ENCODE assay signal across 8 mouse cellular contexts in genomic region chr16:45630347-45630960, GRCm38 (mm10). TPM values are rescaled to one million over a fixed set of nuclear protein-coding genes. Genes with fewer than 3 reads are reported as not detected.
DNase-seq lines count a peak whose midpoint lies in the region; ATAC-seq and TF ChIP-seq lines count a peak whose summit lies in the region.

No protein-coding gene starts in this region.

- peak; percentile 71 for ATAC-seq in activated CD4-positive, CD25-positive, alpha-beta regulatory T cell, adult 4 months
- ATAC-seq in kidney, embryonic 14.5 days (ENCODE audit: low FRiP score, low TSS enrichment): peak; percentile 85
- ATAC-seq in limb, embryonic 13.5 days (ENCODE audit: low FRiP score, low read depth): peak; percentile 72

- no peak overlapping the region for H3K4me3 ChIP-seq in heart, adult 2 months
- H3K4me3 ChIP-seq in kidney, embryonic 14.5 days (ENCODE audit: low read length): no peak overlapping the region
- H3K4me3 ChIP-seq in limb, embryonic 13.5 days: no peak overlapping the region

- no peaks in the 10 kb centered on the region for H3K79me2 ChIP-seq in heart, adult 2 months (replicated peaks; ENCODE audit: control insufficient read depth, insufficient read depth, low read length)

- intact Hi-C loops in heart, adult 2 months (cut with DNase I): loop anchor here (1.0 to 10.0 kb wide), 2 partner anchors 434 to 906 kb away; partner anchors contain the start of gene Nepro

- peak; percentile 96 for TF ChIP-seq CTCF in heart, adult 2 months (IDR thresholded peaks at IDR 0.05)

- H3K4me2 ChIP-seq in kidney, embryonic 14.5 days (replicated peaks; ENCODE audit: low read depth, low read length): no peak overlapping the region
- H3K4me2 ChIP-seq in limb, embryonic 13.5 days (replicated peaks): no peak overlapping the region

- DNase-seq in 3T3-L1 (ENCODE audit: low read depth, low spot score): peak; percentile 84
- DNase-seq in embryo, embryonic 10 days (ENCODE audit: low spot score): peak; percentile 83
- peak; percentile 45 to 61 for DNase-seq in heart, adult 2 months
- DNase-seq in naive thymus-derived CD4-positive, alpha-beta T cell, adult 2 months (ENCODE audit: low read depth): peak; percentile 76
- peak; percentile 50 to 63 for DNase-seq in spleen, postnatal 36 days (ENCODE audit: low spot score in 2 of 2)

- 0 out of 2 replicates have a peak, but pooled peaks have one; percentile 27 for TF ChIP-seq EP300 in heart, adult 2 months (IDR thresholded peaks at IDR 0.05; ENCODE audit: insufficient read depth, low read depth, low read length)

- H3K9me3 ChIP-seq in kidney, embryonic 14.5 days (ENCODE audit: control insufficient read depth, low read length): no peaks in the 10 kb centered on the region
- no peaks in the 10 kb centered on the region for H3K9me3 ChIP-seq in limb, embryonic 13.5 days

- no peak overlapping the region for H3K9ac ChIP-seq in heart, adult 2 months (ENCODE audit: low read depth, low read length)
- no peak overlapping the region for H3K9ac ChIP-seq in kidney, embryonic 14.5 days (ENCODE audit: low read depth, low read length)
- H3K9ac ChIP-seq in limb, embryonic 13.5 days: no peak overlapping the region

- no peaks in the 10 kb centered on the region for H3K4me1 ChIP-seq in heart, adult 2 months (ENCODE audit: control insufficient read depth, insufficient read depth, low read length)
- H3K4me1 ChIP-seq in kidney, embryonic 14.5 days (ENCODE audit: control insufficient read depth, insufficient read depth, low read length): no peaks in the 10 kb centered on the region
- H3K4me1 ChIP-seq in limb, embryonic 13.5 days: no peaks in the 10 kb centered on the region

- no peak overlapping the region for H3K27ac ChIP-seq in heart, adult 2 months
- H3K27ac ChIP-seq in kidney, embryonic 14.5 days (ENCODE audit: low read depth, low read length): no peak overlapping the region
- H3K27ac ChIP-seq in limb, embryonic 13.5 days: no peak overlapping the region

- no peak for TF ChIP-seq POLR2A in heart, adult 2 months (IDR thresholded peaks at IDR 0.05; ENCODE audit: insufficient read depth, low read depth, low read length)

- no peaks in the 10 kb centered on the region for H3K27me3 ChIP-seq in heart, adult 2 months (ENCODE audit: control insufficient read depth, insufficient read depth, low read length)
- H3K27me3 ChIP-seq in kidney, embryonic 14.5 days (ENCODE audit: control insufficient read depth, insufficient read depth, low read length): no peaks in the 10 kb centered on the region
- H3K27me3 ChIP-seq in limb, embryonic 13.5 days: no peaks in the 10 kb centered on the region

- 54% methylated on average over 5 of the region's 5 CpGs for WGBS in heart, adult 2 months
- WGBS in kidney, embryonic 14.5 days: 60% methylated on average over 5 of the region's 5 CpGs
- WGBS in limb, embryonic 13.5 days: 44% methylated on average over 5 of the region's 5 CpGs

- H3K36me3 ChIP-seq in heart, adult 2 months (ENCODE audit: control insufficient read depth, insufficient read depth, low read length): no peaks in the 10 kb centered on the region
- no peaks in the 10 kb centered on the region for H3K36me3 ChIP-seq in kidney, embryonic 14.5 days (ENCODE audit: control insufficient read depth, insufficient read depth, low read length)
- no peaks in the 10 kb centered on the region for H3K36me3 ChIP-seq in limb, embryonic 13.5 days

RNA-seq across cellular contexts. Expression of gene Gcsam, which starts 20.3 kb away (rescaled TPM):
- polyA plus RNA-seq in activated CD4-positive, CD25-positive, alpha-beta regulatory T cell, adult 4 months (2017; shearing (Covaris generic)): under 1 TPM in 1 of 2 experiments, not detected in 1; 0.23 TPM
- under 1 TPM in 1 of 2 experiments, not detected in 1; 0.20 TPM for total RNA-seq in heart, adult 2 months (2021)
- polyA plus RNA-seq in heart, adult 2 months (2012; rRNA removed): 0.12 TPM in 1 of 2 replicates, not detected in the other
- 0.07 and 0.19 TPM in 2 replicates for polyA plus RNA-seq in kidney, embryonic 14.5 days (2014; fragmentation: Nextera tagmentation; extraction: Ambion mirVana)
- polyA plus RNA-seq in limb, embryonic 13.5 days (2015; fragmentation: Nextera tagmentation; extraction: Ambion mirVana): 0.33 and 0.41 TPM in 2 replicates

RNA-seq across cellular contexts. Expression of gene BC016579, which starts 23.4 kb away (rescaled TPM):
- polyA plus RNA-seq in activated CD4-positive, CD25-positive, alpha-beta regulatory T cell, adult 4 months (2017; shearing (Covaris generic)): not detected
- not detected for total RNA-seq in heart, adult 2 months (2021)
- not detected in 2 replicates for polyA plus RNA-seq in heart, adult 2 months (2012; rRNA removed)
- polyA plus RNA-seq in kidney, embryonic 14.5 days (2014; fragmentation: Nextera tagmentation; extraction: Ambion mirVana): 0.16 and 0.31 TPM in 2 replicates
- 0.10 and 0.11 TPM in 2 replicates for polyA plus RNA-seq in limb, embryonic 13.5 days (2015; fragmentation: Nextera tagmentation; extraction: Ambion mirVana)
